Mouse (Mus musculus): ENCODE results near the gene Pcdh7. TPM values are rescaled to one million over a fixed set of nuclear protein-coding genes. Genes with fewer than 3 reads are reported as not detected.
"Not testable (repeated sequence)": the region's sequence is repeated elsewhere in the genome, so short reads cannot be mapped to it uniquely, and the experiment has no call there.

The Pcdh7 gene
- 34.4 and 37.5 TPM in 2 replicates for polyA plus RNA-seq (2014; fragmentation: Nextera tagmentation; extraction: Ambion mirVana)

- Histone ChIP-seq H3K36me3 (replicated peaks; ENCODE audit: control insufficient read depth, insufficient read depth) (no peaks in the 10 kb centered on the region), H3K4me1 (replicated peaks; ENCODE audit: control insufficient read depth, insufficient read depth, low read length) (peaks cover 11% of the 10 kb centered on the region), H3K9me3 (ENCODE audit: control insufficient read depth, low read length) (no peaks in the 10 kb centered on the region), H3K27ac (peak within 1 kb of the TSS; percentile 86), H3K4me3 (replicated peaks; ENCODE audit: low read length) (peak within 1 kb of the TSS; percentile 56), H3K27me3 (ENCODE audit: control insufficient read depth, insufficient read depth, low read length) (no peaks in the 10 kb centered on the region), H3K4me2 (replicated peaks) (peak within 1 kb of the TSS; percentile 86), H3K9ac (peak within 1 kb of the TSS; percentile 84)
- DNase-seq (ENCODE audit: low spot score) (peak; percentile 66), ATAC-seq (ENCODE audit: low FRiP score) (peak; percentile 38)
- WGBS, result under 1% methylated on average over 70 of the region's 70 CpGs
Measured at GRCm38 (mm10) chr5:57717906-57718875, at the start of gene Pcdh7. Pcdh7 (plus strand) TSS chr5:57717967.

- not testable (repeated sequence) for H3K9ac ChIP-seq; H3K36me3 ChIP-seq (replicated peaks; ENCODE audit: control insufficient read depth, insufficient read depth); H3K4me2 ChIP-seq (replicated peaks); H3K4me3 ChIP-seq (replicated peaks; ENCODE audit: low read length); ATAC-seq (ENCODE audit: low FRiP score); H3K27me3 ChIP-seq (ENCODE audit: control insufficient read depth, insufficient read depth, low read length); H3K4me1 ChIP-seq (replicated peaks; ENCODE audit: control insufficient read depth, insufficient read depth, low read length); H3K27ac ChIP-seq; DNase-seq (ENCODE audit: low spot score); H3K9me3 ChIP-seq (ENCODE audit: control insufficient read depth, low read length)
- WGBS, result 76% methylated on average over 2 of the region's 2 CpGs
Measured at GRCm38 (mm10) chr5:57676970-57677369, 40.8 kb upstream of the Pcdh7 start.

DNA sequence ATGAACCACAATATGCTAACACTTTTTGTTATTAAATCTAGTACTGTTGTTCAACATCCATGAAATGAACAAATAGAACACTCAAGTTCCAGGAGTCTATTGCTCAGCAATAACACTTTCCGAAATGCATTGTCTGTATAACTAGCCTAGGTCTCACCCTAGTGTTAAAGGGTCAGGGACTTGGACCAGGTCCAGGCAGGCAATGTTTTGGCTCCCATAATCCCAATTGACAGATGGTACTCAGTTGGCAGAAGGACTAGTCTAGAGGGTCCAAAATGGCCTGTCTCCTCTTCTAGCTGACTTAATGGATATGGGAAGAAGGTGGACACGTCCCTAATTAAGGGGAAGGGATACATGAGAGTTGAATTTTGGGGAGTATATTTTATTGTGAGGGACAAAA, 9.4 kb upstream of the Pcdh7 start:
- Histone ChIP-seq H3K4me1 (replicated peaks; ENCODE audit: control insufficient read depth, insufficient read depth, low read length) (no peaks in the 10 kb centered on the region), H3K27ac (no peak overlapping the region), H3K4me2 (replicated peaks) (no peak overlapping the region), H3K4me3 (replicated peaks; ENCODE audit: low read length) (no peak overlapping the region), H3K27me3 (ENCODE audit: control insufficient read depth, insufficient read depth, low read length) (no peaks in the 10 kb centered on the region), H3K9me3 (ENCODE audit: control insufficient read depth, low read length) (no peaks in the 10 kb centered on the region), H3K9ac (no peak overlapping the region), H3K36me3 (replicated peaks; ENCODE audit: control insufficient read depth, insufficient read depth) (no peaks in the 10 kb centered on the region)
- DNase-seq (ENCODE audit: low spot score) (no peak), ATAC-seq (ENCODE audit: low FRiP score) (no peak)
- 77% methylated on average over 2 of the region's 2 CpGs for WGBS

DNA sequence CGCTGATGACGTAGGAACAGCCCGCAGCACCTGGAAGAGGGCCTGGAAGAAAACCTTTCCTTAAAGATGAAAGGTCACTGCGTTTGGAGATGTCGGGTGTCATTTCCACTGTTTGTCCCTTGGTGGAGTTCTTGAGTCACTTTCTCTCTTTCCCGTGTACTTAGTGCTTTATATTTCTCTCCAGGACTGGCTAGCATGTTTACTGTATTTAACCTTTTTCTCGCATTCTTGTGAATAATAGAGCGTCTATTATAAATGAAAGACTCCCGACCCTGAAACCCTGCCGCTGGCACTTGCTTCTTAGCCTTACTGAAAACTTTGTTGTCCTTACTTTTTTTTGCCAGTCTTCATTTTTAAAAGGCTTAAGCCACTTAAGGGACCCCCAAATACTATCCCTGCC, 3.8 kb upstream of the Pcdh7 start:
- WGBS, result 1% methylated on average over 10 of the region's 10 CpGs
- ATAC-seq (ENCODE audit: low FRiP score), result no peak
- no peaks in the 10 kb centered on the region for H3K9me3 ChIP-seq (ENCODE audit: control insufficient read depth, low read length)
- peak overlapping the region; percentile 56 for H3K4me3 ChIP-seq (replicated peaks; ENCODE audit: low read length)
- 0 out of 2 replicates have a peak, but pooled peaks cover 3% of the 10 kb centered on the region for H3K4me1 ChIP-seq (replicated peaks; ENCODE audit: control insufficient read depth, insufficient read depth, low read length)
- H3K36me3 ChIP-seq (replicated peaks; ENCODE audit: control insufficient read depth, insufficient read depth), result no peaks in the 10 kb centered on the region
- peak overlapping the region; percentile 84; the same call in 1 of the 2 replicates for H3K9ac ChIP-seq
- DNase-seq (ENCODE audit: low spot score), result peak; percentile 70
- H3K27me3 ChIP-seq (ENCODE audit: control insufficient read depth, insufficient read depth, low read length), result no peaks in the 10 kb centered on the region
- peak overlapping the region; percentile 86 for H3K4me2 ChIP-seq (replicated peaks)
- H3K27ac ChIP-seq, result peak overlapping the region; percentile 86

DNA sequence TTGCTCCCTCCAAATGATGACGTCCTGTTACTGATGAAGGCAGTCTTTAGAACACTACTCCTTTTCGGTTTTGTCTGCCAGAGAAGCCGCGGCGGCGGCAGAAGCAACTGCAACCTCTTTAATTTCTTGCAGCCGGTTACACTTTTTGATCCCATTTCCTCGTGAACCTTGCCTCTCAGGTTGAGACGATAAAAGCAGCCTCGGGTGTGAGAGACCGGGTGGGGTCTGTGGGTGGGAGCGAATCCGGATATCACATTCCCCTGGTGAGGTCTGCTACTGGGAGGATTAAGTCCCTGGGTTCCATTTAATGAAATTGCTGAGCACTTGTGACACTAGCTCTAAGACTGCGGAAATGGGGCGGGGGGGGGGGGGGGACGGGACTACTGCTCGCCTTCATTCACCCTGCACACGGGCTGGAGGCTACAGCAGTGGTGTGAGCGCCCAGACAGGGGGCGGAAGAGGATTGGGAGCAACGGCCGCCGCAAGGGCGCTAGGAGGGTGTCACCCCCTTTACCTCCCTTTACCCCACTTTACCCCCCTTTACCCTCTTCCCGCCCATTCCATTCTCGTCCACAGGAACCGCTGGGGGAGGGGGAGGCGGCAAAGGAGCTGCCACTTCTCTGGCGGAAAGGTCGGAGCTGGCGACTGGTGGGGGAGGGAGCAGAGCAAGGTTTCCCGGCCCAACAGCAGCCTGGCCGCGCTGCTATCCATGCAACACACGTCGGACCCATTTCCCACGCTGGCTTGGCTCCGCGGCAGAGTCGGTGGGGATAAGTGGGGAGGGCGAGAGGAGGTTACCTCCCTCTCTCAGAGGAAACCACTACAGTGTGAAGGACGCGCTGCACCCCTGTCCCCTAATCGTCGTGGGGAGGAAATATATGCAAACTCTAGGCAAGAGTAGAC, 2.9 kb upstream of the Pcdh7 start:
- 0 out of 2 replicates have a peak, but pooled peaks cover 3% of the 10 kb centered on the region for H3K4me1 ChIP-seq (replicated peaks; ENCODE audit: control insufficient read depth, insufficient read depth, low read length)
- peak; percentile 69 for ATAC-seq (ENCODE audit: low FRiP score)
- WGBS, result under 1% methylated on average over 43 of the region's 45 CpGs

GRCm38 (mm10) chr5:57715524-57716400, 2.0 kb upstream of the Pcdh7 start:
- ATAC-seq (ENCODE audit: low FRiP score) (peak; percentile 73), DNase-seq (ENCODE audit: low spot score) (peak; percentile 87)
- Histone ChIP-seq H3K9me3 (ENCODE audit: control insufficient read depth, low read length) (no peaks in the 10 kb centered on the region), H3K4me1 (replicated peaks; ENCODE audit: control insufficient read depth, insufficient read depth, low read length) (0 out of 2 replicates have a peak, but pooled peaks cover 3% of the 10 kb centered on the region), H3K9ac (peak overlapping the region; percentile 84), H3K4me2 (replicated peaks) (peak overlapping the region; percentile 86), H3K36me3 (replicated peaks; ENCODE audit: control insufficient read depth, insufficient read depth) (no peaks in the 10 kb centered on the region), H3K27me3 (ENCODE audit: control insufficient read depth, insufficient read depth, low read length) (no peaks in the 10 kb centered on the region), H3K4me3 (replicated peaks; ENCODE audit: low read length) (peak overlapping the region; percentile 56), H3K27ac (peak overlapping the region; percentile 86)
- WGBS, result under 1% methylated on average over 53 of the region's 53 CpGs

More for the DNA sequence above, 2.9 kb upstream of the Pcdh7 start:
- Histone ChIP-seq H3K27me3 (ENCODE audit: control insufficient read depth, insufficient read depth, low read length) (no peaks in the 10 kb centered on the region), H3K27ac (peak overlapping the region; percentile 86), H3K36me3 (replicated peaks; ENCODE audit: control insufficient read depth, insufficient read depth) (no peaks in the 10 kb centered on the region), H3K4me3 (replicated peaks; ENCODE audit: low read length) (peak overlapping the region; percentile 56), H3K9me3 (ENCODE audit: control insufficient read depth, low read length) (no peaks in the 10 kb centered on the region), H3K9ac (peak overlapping the region; percentile 84), H3K4me2 (replicated peaks) (peak overlapping the region; percentile 86)
- peak; percentile 72 for DNase-seq (ENCODE audit: low spot score)

GRCm38 (mm10) chr5:57716421-57717237, 1.1 kb upstream of the Pcdh7 start:
- ATAC-seq (ENCODE audit: low FRiP score) (no peak), DNase-seq (ENCODE audit: low spot score) (peak; percentile 68)
- Histone ChIP-seq H3K4me2 (replicated peaks) (peak overlapping the region; percentile 86), H3K4me1 (replicated peaks; ENCODE audit: control insufficient read depth, insufficient read depth, low read length) (0 out of 2 replicates have a peak, but pooled peaks cover 6% of the 10 kb centered on the region), H3K9me3 (ENCODE audit: control insufficient read depth, low read length) (no peaks in the 10 kb centered on the region), H3K9ac (peak overlapping the region; percentile 84), H3K27ac (peak overlapping the region; percentile 86), H3K36me3 (replicated peaks; ENCODE audit: control insufficient read depth, insufficient read depth) (no peaks in the 10 kb centered on the region), H3K27me3 (ENCODE audit: control insufficient read depth, insufficient read depth, low read length) (no peaks in the 10 kb centered on the region), H3K4me3 (replicated peaks; ENCODE audit: low read length) (peak overlapping the region; percentile 56)
- 0% methylated on average over 29 of the region's 29 CpGs for WGBS
